Mouse (Mus musculus) embryonic fibroblast, embryonic 13.5 days (primary cell): ENCODE data around the gene Colgalt2. TPM values are rescaled to one million over a fixed set of nuclear protein-coding genes. Genes with fewer than 3 reads are reported as not detected.

Experiments used
- H3K27ac ChIP-seq: 2 replicates; pipeline ENCODE4 v1.5.1; 2012; ENCODE audit warnings: low read length, control low read depth, inconsistent platforms; ENCODE audit not compliant: insufficient read depth
- H3K4me1 ChIP-seq: 2 replicates; pipeline ENCODE4 v1.6.1; 2011; ENCODE audit warnings: low read length; ENCODE audit not compliant: control insufficient read depth, insufficient read depth
- H3K4me3 ChIP-seq: 2 replicates; pipeline ENCODE4 v1.5.1; 2011; ENCODE audit warnings: mild to moderate bottlenecking, control low read depth, low read length; ENCODE audit not compliant: insufficient read depth
- CTCF ChIP-seq: IDR thresholded peaks from 2 replicates; pipeline ENCODE4 v1.5.1; 2011; ENCODE audit warnings: mild to moderate bottlenecking, control low read depth, low read length, moderate library complexity, borderline replicate concordance; ENCODE audit not compliant: insufficient read depth
- POLR2A ChIP-seq: IDR thresholded peaks from 2 replicates; pipeline ENCODE4 v1.6.1; 2011; ENCODE audit warnings: low read depth, mild to moderate bottlenecking, control low read depth, low read length, moderate library complexity
- polyA plus RNA-seq: library from polyadenylated mRNA; stranded (reverse); fragments of >200 nt; gene quantifications from 2 replicates; pipeline ENCODE4 v1.2.4, GENCODE M21; 2011; ENCODE audit warnings: low read depth; ENCODE audit not compliant: missing spikeins, insufficient read length

The Colgalt2 gene
- polyA plus RNA-seq, 1 experiment, result not detected

DNA sequence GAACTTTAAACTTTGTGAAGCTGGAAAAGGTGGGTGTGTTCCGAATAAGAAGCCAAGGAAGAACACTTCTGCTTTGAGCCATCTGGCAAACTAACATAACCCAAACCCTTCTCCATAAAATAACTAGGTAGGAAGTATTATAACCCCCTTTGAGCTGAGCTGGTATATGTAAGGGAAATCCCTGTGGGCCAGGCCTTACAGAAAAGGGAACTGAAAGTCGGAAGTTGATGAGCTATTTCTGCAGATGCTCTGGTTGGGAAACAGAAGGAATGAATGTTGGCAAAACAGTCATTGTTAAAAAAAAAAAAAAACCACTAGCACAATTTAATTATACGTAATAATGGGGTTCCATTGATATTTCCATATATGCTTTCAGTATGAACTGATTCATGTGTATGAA, 129.1 kb downstream of the Colgalt2 start:
- H3K27ac ChIP-seq, result no peak overlapping the region
- TF ChIP-seq POLR2A, result no peak
- no peak for TF ChIP-seq CTCF
- peaks cover 23% of the 10 kb centered on the region for H3K4me1 ChIP-seq
- no peak overlapping the region for H3K4me3 ChIP-seq

DNA sequence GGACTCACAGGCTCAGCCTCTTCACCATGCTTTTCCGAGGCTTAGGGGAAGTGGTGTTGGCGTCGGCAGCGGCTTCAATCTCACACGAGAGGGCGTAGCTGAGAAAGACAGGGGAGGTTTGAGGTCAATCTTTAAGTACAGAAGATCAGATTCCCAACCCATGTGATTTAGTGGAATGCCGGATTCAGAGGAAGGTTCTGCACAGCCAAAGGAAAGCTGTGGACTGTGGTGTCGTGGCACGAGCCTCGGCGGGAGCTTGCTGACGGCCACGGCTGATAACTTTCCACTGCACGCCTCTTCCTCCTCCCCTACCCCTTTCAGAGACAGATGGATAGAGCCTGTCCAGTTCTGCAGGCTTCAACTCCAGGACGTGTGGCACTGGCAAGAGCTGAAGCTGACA, 131.9 kb downstream of the Colgalt2 start:
- no peak overlapping the region for H3K4me3 ChIP-seq
- H3K4me1 ChIP-seq, result peaks cover 11% of the 10 kb centered on the region
- TF ChIP-seq CTCF, result peak; percentile 6; the same call in 1 of the 2 replicates
- TF ChIP-seq POLR2A, result no peak
- no peak overlapping the region for H3K27ac ChIP-seq

DNA sequence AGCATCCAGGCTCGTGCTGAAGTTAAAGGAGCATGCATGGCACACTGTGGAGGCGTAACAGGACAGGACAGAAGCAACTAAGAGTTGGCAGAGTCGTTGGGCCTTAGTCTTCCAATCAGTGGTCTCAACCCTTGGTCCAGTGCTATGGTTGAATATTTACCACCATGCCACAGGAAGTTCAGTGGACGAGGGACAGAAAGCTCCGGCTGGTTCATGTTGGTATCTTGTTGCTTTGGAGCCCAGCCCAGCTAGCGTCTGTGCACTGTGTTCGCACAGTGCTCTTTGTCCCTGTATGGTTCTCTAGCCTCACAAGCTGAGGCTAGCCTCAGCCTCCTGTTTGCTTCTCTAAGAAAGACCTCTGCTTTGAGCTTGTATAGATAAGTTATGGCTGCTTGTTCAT, 134.9 kb downstream of the Colgalt2 start:
- Histone ChIP-seq H3K4me1 (peaks cover 12% of the 10 kb centered on the region), H3K4me3 (no peak overlapping the region), H3K27ac (no peak overlapping the region)
- TF ChIP-seq CTCF, result no peak
- no peak for TF ChIP-seq POLR2A

GRCm38 (mm10) chr1:152536416-152537018, 136.9 kb downstream of the Colgalt2 start:
- Histone ChIP-seq H3K4me3 (no peak overlapping the region), H3K4me1 (peaks cover 12% of the 10 kb centered on the region), H3K27ac (peak overlapping the region; percentile 47; the same call in 1 of the 2 replicates)
- TF ChIP-seq POLR2A, result no peak
- no peak for TF ChIP-seq CTCF

GRCm38 (mm10) chr1:152537186-152537585, 137.6 kb downstream of the Colgalt2 start:
- no peak for TF ChIP-seq CTCF
- no peak for TF ChIP-seq POLR2A
- H3K4me1 ChIP-seq, result peaks cover 12% of the 10 kb centered on the region

DNA sequence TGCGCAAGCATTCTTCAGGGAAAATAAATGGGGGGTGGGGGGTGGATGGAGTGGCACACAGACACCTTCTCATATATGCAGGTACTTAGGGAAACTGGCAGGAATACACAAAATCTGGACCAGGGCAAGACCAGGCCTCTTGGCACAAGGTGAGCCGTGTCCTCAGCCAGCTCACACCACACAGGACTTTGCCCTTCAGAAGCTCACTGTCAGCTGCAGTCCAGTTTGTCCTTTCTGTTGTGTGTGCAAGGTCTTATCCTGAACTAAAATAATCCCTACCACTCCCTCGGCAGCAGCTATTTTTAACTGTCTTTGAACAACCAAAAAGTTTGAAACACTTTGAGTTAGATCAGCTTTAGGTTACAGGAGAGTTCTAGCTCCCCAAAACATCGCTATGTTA, 139.2 kb downstream of the Colgalt2 start:
- TF ChIP-seq CTCF, result no peak
- no peak for TF ChIP-seq POLR2A
- H3K4me3 ChIP-seq, result no peak overlapping the region
- peaks cover 10% of the 10 kb centered on the region for H3K4me1 ChIP-seq
- H3K27ac ChIP-seq, result no peak overlapping the region

More at GRCm38 (mm10) chr1:152537186-152537585, 137.6 kb downstream of the Colgalt2 start:
- no peak overlapping the region for H3K27ac ChIP-seq
- no peak overlapping the region for H3K4me3 ChIP-seq

GRCm38 (mm10) chr1:152540304-152540887, 140.8 kb downstream of the Colgalt2 start:
- H3K27ac ChIP-seq, result no peak overlapping the region
- TF ChIP-seq CTCF, result no peak
- no peak for TF ChIP-seq POLR2A
- peaks cover 10% of the 10 kb centered on the region for H3K4me1 ChIP-seq
- no peak overlapping the region for H3K4me3 ChIP-seq

DNA sequence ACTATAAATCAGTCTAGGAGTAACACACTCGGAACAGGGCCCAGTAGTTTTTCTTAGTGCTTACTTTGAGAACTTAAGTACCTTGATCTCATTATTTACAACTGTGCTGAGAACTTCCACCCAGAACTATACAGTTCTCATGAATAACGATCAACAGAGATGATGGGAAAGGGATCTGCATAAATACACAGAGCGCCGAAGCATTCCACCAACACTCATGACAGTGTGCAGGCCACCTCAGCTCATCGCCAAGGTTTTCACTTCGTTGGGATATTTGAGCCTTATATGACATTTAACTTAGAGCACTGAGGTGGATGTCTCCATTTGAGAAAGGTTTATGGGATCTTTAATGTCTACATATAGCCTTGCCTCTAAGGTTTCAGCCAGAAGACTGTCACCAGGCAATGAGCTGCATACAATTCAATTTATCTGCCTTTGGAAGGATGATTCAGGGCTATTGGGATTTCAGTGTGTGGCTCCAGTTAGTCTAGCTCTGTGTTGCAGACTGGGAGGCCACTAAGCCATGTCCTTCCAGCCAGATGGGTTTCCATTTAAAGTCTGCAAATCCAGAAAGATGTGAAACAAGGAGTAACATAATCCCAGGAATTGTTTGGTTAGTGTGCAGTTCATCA, 143.2 kb downstream of the Colgalt2 start:
- Histone ChIP-seq H3K4me1 (no peaks in the 10 kb centered on the region; the same call in 1 of the 2 replicates), H3K4me3 (no peak overlapping the region), H3K27ac (no peak overlapping the region)
- TF ChIP-seq CTCF (no peak), POLR2A (no peak)

- H3K4me1 ChIP-seq, result peaks cover 2% of the 10 kb centered on the region
- TF ChIP-seq CTCF, result no peak
- no peak for TF ChIP-seq POLR2A
- H3K27ac ChIP-seq, result no peak overlapping the region
- H3K4me3 ChIP-seq, result no peak overlapping the region
These were observed 144.0 kb downstream of the Colgalt2 start for GRCm38 (mm10) chr1:152543449-152544159.

GRCm38 (mm10) chr1:152549061-152549738, 149.6 kb downstream of the Colgalt2 start:
- peak overlapping the region; percentile 100 for H3K27ac ChIP-seq
- no peak overlapping the region for H3K4me3 ChIP-seq
- no peak for TF ChIP-seq POLR2A
- TF ChIP-seq CTCF, result no peak
- peaks cover 27% of the 10 kb centered on the region for H3K4me1 ChIP-seq
